In the genomic region with DNA sequence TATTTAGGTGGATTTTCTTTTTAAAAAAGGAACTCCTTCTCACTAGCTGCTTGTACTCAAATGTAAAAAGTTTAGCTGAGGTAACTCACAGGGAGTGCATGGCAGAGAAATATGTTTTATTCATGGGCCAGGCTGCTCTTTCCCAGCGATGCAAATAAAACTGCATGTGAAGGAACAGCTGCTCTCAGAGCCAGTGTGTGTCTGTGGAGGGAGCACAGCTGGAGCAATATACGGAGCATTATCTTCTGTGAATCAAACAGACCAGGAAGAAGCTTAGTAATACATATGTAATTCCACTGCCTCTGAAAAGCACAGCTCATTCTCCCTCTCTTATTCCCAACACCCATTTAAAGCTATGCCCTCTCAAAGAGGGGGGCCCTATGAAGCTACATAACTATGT, we compare ENCODE assay signal across 12 mouse cellular contexts.
DNase-seq lines count a peak whose midpoint lies in the region; ATAC-seq and TF ChIP-seq lines count a peak whose summit lies in the region.
"Had no signal": no experiment of that assay in that cellular context is flagged by ENCODE, and none has a peak within 500 bp of the region (broad histone marks: within the 10 kb centered on the region; RNA-seq: fewer than 3 reads in every experiment).

No protein-coding gene starts in this region.

- H3K27me3 ChIP-seq in lung, embryonic 14.5 days (ENCODE audit: insufficient read depth, low read length), result no peaks in the 10 kb centered on the region
- H3K27me3 ChIP-seq in forebrain, postnatal 0 days (ENCODE audit: insufficient read depth, low read length), result no peaks in the 10 kb centered on the region
- H3K27me3 ChIP-seq: liver, embryonic 13.5 days; megakaryocyte, embryonic 14.5 days had no signal

- ATAC-seq in lung, embryonic 14.5 days (ENCODE audit: insufficient read depth), result peak; percentile 68; the same call in 1 of the 2 replicates
- peak; percentile 90 for ATAC-seq in forebrain, postnatal 0 days
- ATAC-seq in megakaryocyte, adult 5-6 weeks (ENCODE audit: poor library complexity, severe bottlenecking), result no peak

- no peaks in the 10 kb centered on the region for H3K9me3 ChIP-seq in lung, embryonic 14.5 days (ENCODE audit: low read depth, low read length)
- no peaks in the 10 kb centered on the region for H3K9me3 ChIP-seq in forebrain, postnatal 0 days (ENCODE audit: low read length)
- H3K9me3 ChIP-seq: liver, embryonic 13.5 days; megakaryocyte, embryonic 14.5 days had no signal

- no peaks in the 10 kb centered on the region for H3K36me3 ChIP-seq in lung, embryonic 14.5 days (ENCODE audit: insufficient read depth)
- H3K36me3 ChIP-seq in forebrain, postnatal 0 days (ENCODE audit: insufficient read depth), result no peaks in the 10 kb centered on the region
- H3K36me3 ChIP-seq: liver, embryonic 13.5 days had no signal

- H3K9ac ChIP-seq in lung, embryonic 14.5 days, result no peak overlapping the region
- H3K9ac ChIP-seq in forebrain, postnatal 0 days, result no peak overlapping the region
- H3K9ac ChIP-seq: liver, embryonic 13.5 days had no signal

- no peak for TF ChIP-seq CTCF in lung, embryonic 14.5 days (IDR thresholded peaks at IDR 0.05; ENCODE audit: low read depth)
- TF ChIP-seq CTCF in forebrain, postnatal 0 days (IDR thresholded peaks at IDR 0.05; ENCODE audit: low read depth), result no peak

- WGBS in lung, embryonic 14.5 days, result 30% methylated on average over 2 of the region's 2 CpGs
- 13% methylated on average over 2 of the region's 2 CpGs for WGBS in forebrain, postnatal 0 days

- H3K27ac ChIP-seq in lung, embryonic 14.5 days (ENCODE audit: low read depth), result no peak overlapping the region
- no peak overlapping the region for H3K27ac ChIP-seq in forebrain, postnatal 0 days (ENCODE audit: low read depth, low read length)
- H3K27ac ChIP-seq: heart, adult 2 months; liver, embryonic 13.5 days had no signal

- H3K4me1 ChIP-seq in lung, embryonic 14.5 days (ENCODE audit: insufficient read depth), result no peaks in the 10 kb centered on the region
- no peaks in the 10 kb centered on the region for H3K4me1 ChIP-seq in forebrain, postnatal 0 days (ENCODE audit: insufficient read depth)
- H3K4me1 ChIP-seq: liver, embryonic 13.5 days; megakaryocyte, embryonic 14.5 days had no signal

- DNase-seq in lung, embryonic 14.5 days, result peak; percentile 52
- DNase-seq in lung, postnatal 25 days (ENCODE audit: low spot score), result no peak
- DNase-seq in forebrain, postnatal 0 days, result peak; percentile 54
- DNase-seq in mesoderm, embryonic 11.5 days (ENCODE audit: low read depth, low spot score), result peak; percentile 32
- peak; percentile 33 to 63 for DNase-seq in right cerebral cortex, postnatal 10 days (ENCODE audit: low spot score in 2 of 2)
- DNase-seq in adrenal gland, postnatal 4 days (ENCODE audit: low spot score in 2 of 2), result no peak
- DNase-seq in kidney, adult 11 months, result no peak
- DNase-seq: cerebellum, postnatal 25 days; heart, adult 2 months; liver, embryonic 13.5 days had no signal

- no peak overlapping the region for H3K4me3 ChIP-seq in lung, embryonic 14.5 days (ENCODE audit: low read depth, low read length)
- no peak overlapping the region for H3K4me3 ChIP-seq in forebrain, postnatal 0 days (ENCODE audit: low read depth, low read length)
- H3K4me3 ChIP-seq: heart, adult 2 months; liver, embryonic 13.5 days; megakaryocyte, embryonic 14.5 days had no signal

- H3K4me2 ChIP-seq in lung, embryonic 14.5 days, result no peak overlapping the region
- H3K4me2 ChIP-seq in forebrain, postnatal 0 days (ENCODE audit: low read depth), result no peak overlapping the region
- H3K4me2 ChIP-seq: liver, embryonic 13.5 days had no signal

Comparison
In these comparisons a context has a peak if more than half of its experiments do, and no peak if none do; other contexts are left out.
1. DNase-seq: peak in lung, embryonic 14.5 days (single experiment), forebrain, postnatal 0 days (single experiment), mesoderm, embryonic 11.5 days (single experiment) and right cerebral cortex, postnatal 10 days (2 of 2); none in lung, postnatal 25 days (single experiment), adrenal gland, postnatal 4 days (0 of 2) and kidney, adult 11 months (single experiment).